Mouse (Mus musculus): Measurements from ENCODE around the gene Neurod4. TPM values are rescaled to one million over a fixed set of nuclear protein-coding genes. Genes with fewer than 3 reads are reported as not detected.
A peak's percentile ranks its signal among the peaks of the same experiment; 100 is the strongest.

Gene Neurod4
- polyA plus RNA-seq, 1 experiment from 2014 or later: 4.7 TPM

GRCm38 (mm10) chr10:130229584-130229983, 50.5 kb downstream of the Neurod4 start:
- Histone ChIP-seq H3K4me3 (no peak overlapping the region), H3K9me3 (replicated peaks) (no peaks in the 10 kb centered on the region), H3K4me2 (no peak overlapping the region), H3K36me3 (ENCODE audit: poor library complexity, severe bottlenecking) (no peaks in the 10 kb centered on the region), H3K27me3 (no peaks in the 10 kb centered on the region), H3K9ac (no peak overlapping the region), H3K4me1 (no peaks in the 10 kb centered on the region), H3K27ac (no peak overlapping the region)
- ATAC-seq: no peak
- WGBS: 89% methylated on average over 5 of the region's 5 CpGs

- H3K27ac ChIP-seq: no peak overlapping the region
- WGBS: 0% methylated on average over 1 of the region's 1 CpGs
- no peaks in the 10 kb centered on the region for H3K4me1 ChIP-seq
- ATAC-seq: peak; percentile 95
- H3K4me3 ChIP-seq: no peak overlapping the region
- H3K9me3 ChIP-seq (replicated peaks): no peaks in the 10 kb centered on the region
- H3K4me2 ChIP-seq: no peak overlapping the region
- H3K9ac ChIP-seq: no peak overlapping the region
- H3K36me3 ChIP-seq (ENCODE audit: poor library complexity, severe bottlenecking): no peaks in the 10 kb centered on the region
- H3K27me3 ChIP-seq: no peaks in the 10 kb centered on the region
Measured at GRCm38 (mm10) chr10:130228246-130228645, 51.8 kb downstream of the Neurod4 start.

- no peak overlapping the region for H3K27ac ChIP-seq
- H3K27me3 ChIP-seq: no peaks in the 10 kb centered on the region
- WGBS: 83% methylated on average over 3 of the region's 3 CpGs
Measured at GRCm38 (mm10) chr10:130225034-130225433, 55.0 kb downstream of the Neurod4 start.

More at GRCm38 (mm10) chr10:130225034-130225433, 55.0 kb downstream of the Neurod4 start:
- no peaks in the 10 kb centered on the region for H3K4me1 ChIP-seq
- ATAC-seq: no peak
- H3K9me3 ChIP-seq (replicated peaks): no peaks in the 10 kb centered on the region
- no peak overlapping the region for H3K4me3 ChIP-seq
- no peak overlapping the region for H3K4me2 ChIP-seq
- H3K9ac ChIP-seq: no peak overlapping the region
- H3K36me3 ChIP-seq (ENCODE audit: poor library complexity, severe bottlenecking): no peaks in the 10 kb centered on the region

Other genes with a start within 250 kb of the Neurod4 start
- not detected in 2 replicates for gene Olfr821, start 249.9 kb downstream of the Neurod4 start, polyA plus RNA-seq (2015; fragmentation: Nextera tagmentation; extraction: Ambion mirVana)
- gene Olfr822, start 209.0 kb downstream of the Neurod4 start, polyA plus RNA-seq (2015; fragmentation: Nextera tagmentation; extraction: Ambion mirVana): not detected in 2 replicates
- not detected in 2 replicates for gene Olfr823, start 164.9 kb downstream of the Neurod4 start, polyA plus RNA-seq (2015; fragmentation: Nextera tagmentation; extraction: Ambion mirVana)
- gene Olfr824, start 150.2 kb downstream of the Neurod4 start, polyA plus RNA-seq (2015; fragmentation: Nextera tagmentation; extraction: Ambion mirVana): not detected in 2 replicates
- not detected in 2 replicates for gene Olfr825, start 113.5 kb downstream of the Neurod4 start, polyA plus RNA-seq (2015; fragmentation: Nextera tagmentation; extraction: Ambion mirVana)
- not detected in 2 replicates for gene Olfr826, start 96.1 kb downstream of the Neurod4 start, polyA plus RNA-seq (2015; fragmentation: Nextera tagmentation; extraction: Ambion mirVana)
- not detected in 2 replicates for gene Olfr827, start 65.8 kb downstream of the Neurod4 start, polyA plus RNA-seq (2015; fragmentation: Nextera tagmentation; extraction: Ambion mirVana)
- not detected in 2 replicates for gene Tespa1, start 42.6 kb upstream of the Neurod4 start, polyA plus RNA-seq (2015; fragmentation: Nextera tagmentation; extraction: Ambion mirVana)
- gene Vmn2r84, start 114.1 kb upstream of the Neurod4 start, polyA plus RNA-seq (2015; fragmentation: Nextera tagmentation; extraction: Ambion mirVana): not detected in 2 replicates
- gene Vmn2r85, start 149.5 kb upstream of the Neurod4 start, polyA plus RNA-seq (2015; fragmentation: Nextera tagmentation; extraction: Ambion mirVana): not detected in 2 replicates
- gene Vmn2r86, start 175.8 kb upstream of the Neurod4 start, polyA plus RNA-seq (2015; fragmentation: Nextera tagmentation; extraction: Ambion mirVana): not detected in 2 replicates
- 0.06 TPM in 1 of 2 replicates, not detected in the other for gene Vmn2r87, start 217.2 kb upstream of the Neurod4 start, polyA plus RNA-seq (2015; fragmentation: Nextera tagmentation; extraction: Ambion mirVana)